Mouse (Mus musculus) megakaryocyte progenitor cell, adult 5-6 weeks (primary cell): ENCODE data around the gene Heatr3. TPM values are rescaled to one million over a fixed set of nuclear protein-coding genes. Genes with fewer than 3 reads are reported as not detected.

ENCODE experiments used
- ATAC-seq: replicated peaks from 2 replicates; pipeline ENCODE4 v1.8.0; 2016; ENCODE audit warnings: mild to moderate bottlenecking, moderate TSS enrichment, inconsistent platforms; ENCODE audit not compliant: poor library complexity
- total RNA-seq, 2 experiments: library from RNA; stranded (forward) in 1 of 2; stranded (reverse) in 1 of 2; fragments of 157-497, 149-512 nt in 1 of 2; fragments of 200-1000 nt in 1 of 2; gene quantifications; 2 replicates each; pipeline versions ENCODE4 v1.2.3 to v1.2.4; 2015 to 2017

Heatr3 gene
- total RNA-seq (2015) (25.5 and 28.6 TPM in 2 replicates), total RNA-seq (2017) (39.5 and 53.3 TPM in 2 replicates)

- ATAC-seq = peak; percentile 89
Observed at GRCm38 (mm10) chr8:88137748-88138484, at the start of gene Heatr3. Gene Heatr3, plus strand, starts transcription at chr8:88137855.

- no peak for ATAC-seq
Observed at GRCm38 (mm10) chr8:88088006-88088405, 49.6 kb upstream of the Heatr3 start.

GRCm38 (mm10) chr8:88091661-88092060 is 46.0 kb upstream of the Heatr3 start:
- ATAC-seq = no peak

- ATAC-seq = no peak
Observed at GRCm38 (mm10) chr8:88093367-88093766, 44.3 kb upstream of the Heatr3 start.

GRCm38 (mm10) chr8:88098856-88099255 is 38.8 kb upstream of the Heatr3 start:
- ATAC-seq = no peak

GRCm38 (mm10) chr8:88099526-88099925 is 38.1 kb upstream of the Heatr3 start:
- ATAC-seq = peak; percentile 90

GRCm38 (mm10) chr8:88109241-88109640 is 28.4 kb upstream of the Heatr3 start:
- ATAC-seq = no peak

- ATAC-seq = peak; percentile 99
Observed at GRCm38 (mm10) chr8:88118456-88119036, 19.1 kb upstream of the Heatr3 start, which contains the start of gene Cnep1r1. Gene Cnep1r1, plus strand, starts transcription at chr8:88118769.

GRCm38 (mm10) chr8:88119076-88119475 is 18.6 kb upstream of the Heatr3 start:
- ATAC-seq = peak; percentile 30; the same call in 1 of the 2 replicates

GRCm38 (mm10) chr8:88124850-88125249 is 12.8 kb upstream of the Heatr3 start:
- peak; percentile 76 for ATAC-seq

GRCm38 (mm10) chr8:88129397-88129796 is 8.3 kb upstream of the Heatr3 start:
- peak; percentile 37 for ATAC-seq

- ATAC-seq = no peak
Observed at GRCm38 (mm10) chr8:88130754-88131317, 6.8 kb upstream of the Heatr3 start.

GRCm38 (mm10) chr8:88139256-88139655 is 1.6 kb downstream of the Heatr3 start:
- ATAC-seq = peak; percentile 21; the same call in 1 of the 2 replicates

- peak; percentile 49 for ATAC-seq
Observed at GRCm38 (mm10) chr8:88141629-88142028, 4.0 kb downstream of the Heatr3 start.

GRCm38 (mm10) chr8:88144041-88144440 is 6.4 kb downstream of the Heatr3 start:
- ATAC-seq = no peak

GRCm38 (mm10) chr8:88150910-88151371 is 13.3 kb downstream of the Heatr3 start:
- ATAC-seq = no peak

GRCm38 (mm10) chr8:88160237-88160995 is 22.8 kb downstream of the Heatr3 start:
- no peak for ATAC-seq

GRCm38 (mm10) chr8:88161439-88161838 is 23.8 kb downstream of the Heatr3 start:
- peak; percentile 97 for ATAC-seq

- ATAC-seq = peak; percentile 60
Observed at GRCm38 (mm10) chr8:88175264-88175663, 37.6 kb downstream of the Heatr3 start.

GRCm38 (mm10) chr8:88177291-88177690 is 39.6 kb downstream of the Heatr3 start:
- no peak for ATAC-seq

- no peak for ATAC-seq
Observed at GRCm38 (mm10) chr8:88183121-88183520, 45.5 kb downstream of the Heatr3 start.
